Mouse (Mus musculus) ES-Bruce4 (cell line): Measurements from ENCODE around the gene Olfr575. TPM values are rescaled to one million over a fixed set of nuclear protein-coding genes. Genes with fewer than 3 reads are reported as not detected.

Experiments used
- H3K27ac ChIP-seq: 2 replicates; pipeline ENCODE4 v1.5.1; 2012; ENCODE audit warnings: low read length, inconsistent platforms; ENCODE audit not compliant: insufficient read depth
- H3K27me3 ChIP-seq: 2 replicates; pipeline ENCODE4 v1.6.1; 2012; ENCODE audit warnings: mild to moderate bottlenecking, low read length, inconsistent platforms; ENCODE audit not compliant: control insufficient read depth, poor library complexity, insufficient read depth, severe bottlenecking
- H3K36me3 ChIP-seq: 2 replicates; pipeline ENCODE4 v1.6.1; 2012; ENCODE audit warnings: inconsistent platforms, mild to moderate bottlenecking, low read length, moderate library complexity; ENCODE audit not compliant: control insufficient read depth, poor library complexity, insufficient read depth, severe bottlenecking
- H3K4me1 ChIP-seq: one replicate; pipeline ENCODE4 v1.8.1; 2011; ENCODE audit warnings: low read length; ENCODE audit not compliant: control insufficient read depth, insufficient read depth
- H3K4me3 ChIP-seq: 2 replicates; pipeline ENCODE4 v1.5.1; 2011; ENCODE audit warnings: low read depth, mild to moderate bottlenecking, low read length
- H3K9ac ChIP-seq: 2 replicates; pipeline ENCODE4 v1.6.1; 2012; ENCODE audit warnings: low read depth, mild to moderate bottlenecking, inconsistent platforms; ENCODE audit not compliant: poor library complexity, severe bottlenecking
- H3K9me3 ChIP-seq: replicated peaks from 2 replicates; pipeline ENCODE4 v1.6.1; 2012; ENCODE audit warnings: mild to moderate bottlenecking, low read length, inconsistent platforms; ENCODE audit not compliant: control insufficient read depth, poor library complexity, insufficient read depth, severe bottlenecking
- CTCF ChIP-seq: IDR thresholded peaks from one replicate; pipeline ENCODE4 v1.8.1; 2011; ENCODE audit warnings: low read depth, low read length
- EP300 ChIP-seq: IDR thresholded peaks from 2 replicates; pipeline ENCODE4 v1.6.1; 2011; ENCODE audit warnings: low read depth, low read length; ENCODE audit not compliant: insufficient read depth
- POLR2A ChIP-seq: IDR thresholded peaks from one replicate; pipeline ENCODE4 v1.8.1; 2011; ENCODE audit warnings: low read length; ENCODE audit not compliant: insufficient read depth
- polyA plus RNA-seq: library from polyadenylated mRNA; stranded (reverse); fragments of >200 nt; gene quantifications from 2 replicates; pipeline ENCODE4 v1.2.4, GENCODE M21; 2011; ENCODE audit warnings: low read depth; ENCODE audit not compliant: missing spikeins, insufficient read depth, insufficient read length

Gene Olfr575
- polyA plus RNA-seq, 1 experiment: not detected

GRCm38 (mm10) chr7:102950732-102951131, 7.8 kb downstream of the Olfr575 start:
- TF ChIP-seq EP300 (no peak), CTCF (no peak), POLR2A (no peak)
- no peaks in the 10 kb centered on the region for H3K27me3 ChIP-seq
- no peaks in the 10 kb centered on the region for H3K9me3 ChIP-seq
- no peak overlapping the region for H3K9ac ChIP-seq
- H3K36me3 ChIP-seq: no peaks in the 10 kb centered on the region
- H3K27ac ChIP-seq: no peak overlapping the region
- H3K4me3 ChIP-seq: no peak overlapping the region
- H3K4me1 ChIP-seq: no peaks in the 10 kb centered on the region

GRCm38 (mm10) chr7:102948167-102948566, 10.4 kb downstream of the Olfr575 start, which contains the start of gene Olfr574:
Gene Olfr574 (plus strand): TSS chr7:102948467.
- H3K4me1 ChIP-seq: no peaks in the 10 kb centered on the region
- H3K4me3 ChIP-seq: no peak within 1 kb of the TSS
- no peak within 1 kb of the TSS for H3K27ac ChIP-seq
- no peaks in the 10 kb centered on the region for H3K36me3 ChIP-seq
- no peak within 1 kb of the TSS for H3K9ac ChIP-seq
- TF ChIP-seq EP300 (no peak), POLR2A (no peak), CTCF (no peak)
- H3K9me3 ChIP-seq: no peaks in the 10 kb centered on the region
- no peaks in the 10 kb centered on the region for H3K27me3 ChIP-seq

DNA sequence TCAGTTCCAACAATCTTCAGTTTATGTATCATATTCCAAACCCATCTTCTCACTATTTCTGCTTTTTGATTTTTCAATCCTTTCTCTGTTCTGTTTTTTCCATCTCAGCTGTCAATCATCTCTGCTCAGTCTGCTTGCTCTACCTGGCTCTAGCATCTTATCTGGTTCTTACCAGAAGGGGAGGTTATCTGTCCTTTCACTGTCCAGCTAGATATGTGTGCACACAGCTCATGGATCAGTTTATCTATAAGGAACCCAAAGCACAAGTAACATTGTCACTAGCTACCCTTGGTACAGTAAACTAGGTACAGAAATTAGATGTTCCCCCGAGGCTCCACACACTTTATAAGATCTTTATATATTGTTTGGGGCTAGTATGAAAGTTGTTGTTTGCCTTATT, 15.2 kb downstream of the Olfr575 start:
- no peaks in the 10 kb centered on the region for H3K36me3 ChIP-seq
- no peak for TF ChIP-seq CTCF
- TF ChIP-seq POLR2A: no peak
- no peak for TF ChIP-seq EP300

DNA sequence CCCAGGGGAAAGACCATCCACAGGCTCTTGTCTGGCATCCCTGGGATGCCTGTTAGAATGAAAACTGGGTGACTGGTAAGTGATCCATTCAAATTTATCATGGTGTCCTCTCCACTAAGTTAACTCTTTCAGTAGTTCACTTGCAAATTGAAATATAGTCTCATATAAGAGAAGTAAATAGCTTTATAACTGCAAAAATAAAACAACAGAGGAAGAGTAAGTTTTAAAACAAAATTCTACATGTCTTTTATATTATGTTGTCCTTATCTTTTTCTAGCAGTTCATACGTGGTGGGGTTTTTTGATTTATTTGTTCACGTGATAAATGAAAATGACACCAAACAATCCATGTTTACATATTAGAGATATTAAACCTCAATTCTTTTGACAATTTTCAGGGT, 16.1 kb downstream of the Olfr575 start, which contains the start of gene Olfr573-ps1:
Olfr573-ps1 (minus strand) TSS at position 101 of the 400 bp plus-strand sequence.
- TF ChIP-seq EP300: no peak
- TF ChIP-seq POLR2A: no peak
- TF ChIP-seq CTCF: no peak
- Histone ChIP-seq H3K36me3 (no peaks in the 10 kb centered on the region), H3K9ac (no peak within 1 kb of the TSS), H3K27ac (no peak within 1 kb of the TSS), H3K4me1 (no peaks in the 10 kb centered on the region), H3K9me3 (no peaks in the 10 kb centered on the region), H3K27me3 (no peaks in the 10 kb centered on the region), H3K4me3 (no peak within 1 kb of the TSS)

More for the DNA sequence above, 15.2 kb downstream of the Olfr575 start:
- Histone ChIP-seq H3K4me1 (no peaks in the 10 kb centered on the region), H3K27ac (no peak overlapping the region), H3K4me3 (no peak overlapping the region), H3K27me3 (no peaks in the 10 kb centered on the region), H3K9ac (no peak overlapping the region), H3K9me3 (no peaks in the 10 kb centered on the region)

GRCm38 (mm10) chr7:102927105-102927504, 31.5 kb downstream of the Olfr575 start:
- TF ChIP-seq EP300 (no peak), CTCF (no peak), POLR2A (no peak)
- no peaks in the 10 kb centered on the region for H3K4me1 ChIP-seq
- no peaks in the 10 kb centered on the region for H3K36me3 ChIP-seq
- H3K9me3 ChIP-seq: no peaks in the 10 kb centered on the region
- H3K9ac ChIP-seq: no peak overlapping the region
- no peaks in the 10 kb centered on the region for H3K27me3 ChIP-seq
- H3K27ac ChIP-seq: no peak overlapping the region
- H3K4me3 ChIP-seq: no peak overlapping the region

DNA sequence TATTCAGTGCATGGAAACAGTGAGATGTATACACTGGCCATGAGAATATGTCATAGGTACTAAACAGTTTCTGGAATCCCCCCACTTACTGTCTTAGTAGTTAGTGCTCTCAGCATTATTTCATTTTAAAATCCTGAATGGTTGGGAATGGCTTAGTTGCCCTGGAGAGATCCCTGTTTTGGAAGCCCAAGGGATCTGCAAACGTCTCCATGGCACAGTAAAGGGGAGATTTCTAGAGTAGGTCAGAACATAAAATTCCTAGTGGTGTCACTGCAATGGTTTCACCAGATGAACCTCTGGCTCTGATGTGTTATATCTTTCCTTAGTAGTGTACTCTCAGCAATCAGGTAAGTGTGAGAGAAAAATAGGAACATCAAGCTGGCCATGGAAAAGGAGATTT, 34.5 kb downstream of the Olfr575 start, which contains the start of gene Olfr572:
Olfr572 (plus strand) TSS at position 301 of the 400 bp plus-strand sequence.
- Histone ChIP-seq H3K4me3 (no peak within 1 kb of the TSS), H3K27ac (no peak within 1 kb of the TSS), H3K36me3 (no peaks in the 10 kb centered on the region), H3K9me3 (no peaks in the 10 kb centered on the region), H3K4me1 (no peaks in the 10 kb centered on the region), H3K9ac (no peak within 1 kb of the TSS), H3K27me3 (no peaks in the 10 kb centered on the region)
- TF ChIP-seq POLR2A: no peak
- TF ChIP-seq EP300: no peak
- TF ChIP-seq CTCF: no peak
